Mouse (Mus musculus): ENCODE measurements at regions not wholly inside any gene's neighbourhood (a gene's known extent, or its start where the extent isn't known, plus 50 kb on each side); places are given as distances from the start of the nearest gene placed in this dataset.
A peak's percentile ranks its signal among the peaks of the same experiment; 100 is the strongest.
"Not testable (repeated sequence)": the region's sequence is repeated elsewhere in the genome, so short reads cannot be mapped to it uniquely, and the experiment has no call there.

DNA sequence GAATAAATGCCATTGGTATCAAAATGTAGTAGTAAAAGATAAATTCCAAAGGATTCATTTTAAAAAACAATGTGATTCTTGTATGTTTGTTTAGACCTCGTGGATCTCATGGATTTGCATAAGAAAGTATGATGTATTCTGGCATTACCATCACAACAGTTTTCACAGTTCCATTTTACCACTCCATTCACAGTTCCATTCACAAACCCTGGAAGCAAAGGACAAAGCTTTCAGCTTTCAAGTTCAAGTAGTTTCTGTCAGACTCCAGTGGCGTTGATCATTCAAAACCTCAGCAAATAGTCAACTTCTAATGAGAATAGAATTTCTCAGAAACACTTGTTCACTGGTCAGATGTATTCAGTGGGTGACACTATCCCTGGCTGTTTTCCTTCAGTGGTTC lies 1157.9 kb upstream of the Cntn5 start:
- Histone ChIP-seq H3K27ac (replicated peaks) (no peak overlapping the region), H3K9ac (ENCODE audit: low read length) (no peak overlapping the region), H3K4me1 (replicated peaks; ENCODE audit: control insufficient read depth, insufficient read depth) (no peaks in the 10 kb centered on the region), H3K4me3 (ENCODE audit: low read depth, low read length) (no peak overlapping the region), H3K4me2 (replicated peaks; ENCODE audit: low read depth) (no peak overlapping the region), H3K27me3 (ENCODE audit: control insufficient read depth, insufficient read depth, low read length) (no peaks in the 10 kb centered on the region), H3K9me3 (ENCODE audit: control insufficient read depth, low read length) (no peaks in the 10 kb centered on the region), H3K36me3 (ENCODE audit: control insufficient read depth, insufficient read depth, low read length) (no peaks in the 10 kb centered on the region)
- no peak for DNase-seq (ENCODE audit: low spot score)
- WGBS = 44% methylated on average over 2 of the region's 2 CpGs
- no peak for ATAC-seq (ENCODE audit: low FRiP score, low TSS enrichment)
- TF ChIP-seq EP300 (optimal IDR thresholded peaks at IDR 0.05) (no peak), CTCF (IDR thresholded peaks at IDR 0.05; ENCODE audit: low read depth) (no peak)

GRCm38 (mm10) chr9:12052429-12052828 lies 1147.9 kb upstream of the Cntn5 start:
- Histone ChIP-seq H3K4me3 (ENCODE audit: low read depth, low read length) (no peak overlapping the region), H3K4me1 (replicated peaks; ENCODE audit: control insufficient read depth, insufficient read depth) (no peaks in the 10 kb centered on the region), H3K9ac (ENCODE audit: low read length) (no peak overlapping the region), H3K27me3 (ENCODE audit: control insufficient read depth, insufficient read depth, low read length) (no peaks in the 10 kb centered on the region), H3K9me3 (ENCODE audit: control insufficient read depth, low read length) (no peaks in the 10 kb centered on the region), H3K4me2 (replicated peaks; ENCODE audit: low read depth) (no peak overlapping the region), H3K36me3 (ENCODE audit: control insufficient read depth, insufficient read depth, low read length) (no peaks in the 10 kb centered on the region), H3K27ac (replicated peaks) (no peak overlapping the region)
- 77% methylated on average over 1 of the region's 1 CpGs for WGBS
- DNase-seq (ENCODE audit: low spot score) = no peak
- no peak for TF ChIP-seq EP300 (optimal IDR thresholded peaks at IDR 0.05)
- no peak for TF ChIP-seq CTCF (IDR thresholded peaks at IDR 0.05; ENCODE audit: low read depth)
- no peak for ATAC-seq (ENCODE audit: low FRiP score, low TSS enrichment)

GRCm38 (mm10) chr9:12015978-12016377 lies 1111.4 kb upstream of the Cntn5 start:
- DNase-seq (ENCODE audit: low spot score) (no peak), ATAC-seq (ENCODE audit: low FRiP score, low TSS enrichment) (no peak)
- H3K36me3 ChIP-seq (ENCODE audit: control insufficient read depth, insufficient read depth, low read length) = no peaks in the 10 kb centered on the region
- no peaks in the 10 kb centered on the region for H3K4me1 ChIP-seq (replicated peaks; ENCODE audit: control insufficient read depth, insufficient read depth)
- H3K9ac ChIP-seq (ENCODE audit: low read length) = no peak overlapping the region
- no peak overlapping the region for H3K4me2 ChIP-seq (replicated peaks; ENCODE audit: low read depth)
- no peaks in the 10 kb centered on the region for H3K27me3 ChIP-seq (ENCODE audit: control insufficient read depth, insufficient read depth, low read length)
- TF ChIP-seq EP300 (optimal IDR thresholded peaks at IDR 0.05) = no peak
- TF ChIP-seq CTCF (IDR thresholded peaks at IDR 0.05; ENCODE audit: low read depth) = peak; percentile 18; the same call in 1 of the 2 replicates
- H3K4me3 ChIP-seq (ENCODE audit: low read depth, low read length) = no peak overlapping the region
- no peak overlapping the region for H3K27ac ChIP-seq (replicated peaks)
- no peaks in the 10 kb centered on the region for H3K9me3 ChIP-seq (ENCODE audit: control insufficient read depth, low read length)
- 75% methylated on average over 1 of the region's 1 CpGs for WGBS

GRCm38 (mm10) chr9:11998580-11998979 lies 1094.0 kb upstream of the Cntn5 start:
- no peak for ATAC-seq (ENCODE audit: low FRiP score, low TSS enrichment)
- H3K9ac ChIP-seq (ENCODE audit: low read length) = no peak overlapping the region
- H3K4me2 ChIP-seq (replicated peaks; ENCODE audit: low read depth) = no peak overlapping the region
- no peak overlapping the region for H3K4me3 ChIP-seq (ENCODE audit: low read depth, low read length)
- 29% methylated on average over 2 of the region's 2 CpGs for WGBS
- no peaks in the 10 kb centered on the region for H3K9me3 ChIP-seq (ENCODE audit: control insufficient read depth, low read length)
- no peak for DNase-seq (ENCODE audit: low spot score)
- no peak for TF ChIP-seq EP300 (optimal IDR thresholded peaks at IDR 0.05)
- TF ChIP-seq CTCF (IDR thresholded peaks at IDR 0.05; ENCODE audit: low read depth) = no peak
- no peaks in the 10 kb centered on the region for H3K4me1 ChIP-seq (replicated peaks; ENCODE audit: control insufficient read depth, insufficient read depth)
- H3K27ac ChIP-seq (replicated peaks) = no peak overlapping the region
- no peaks in the 10 kb centered on the region for H3K36me3 ChIP-seq (ENCODE audit: control insufficient read depth, insufficient read depth, low read length)
- no peaks in the 10 kb centered on the region for H3K27me3 ChIP-seq (ENCODE audit: control insufficient read depth, insufficient read depth, low read length)

DNA sequence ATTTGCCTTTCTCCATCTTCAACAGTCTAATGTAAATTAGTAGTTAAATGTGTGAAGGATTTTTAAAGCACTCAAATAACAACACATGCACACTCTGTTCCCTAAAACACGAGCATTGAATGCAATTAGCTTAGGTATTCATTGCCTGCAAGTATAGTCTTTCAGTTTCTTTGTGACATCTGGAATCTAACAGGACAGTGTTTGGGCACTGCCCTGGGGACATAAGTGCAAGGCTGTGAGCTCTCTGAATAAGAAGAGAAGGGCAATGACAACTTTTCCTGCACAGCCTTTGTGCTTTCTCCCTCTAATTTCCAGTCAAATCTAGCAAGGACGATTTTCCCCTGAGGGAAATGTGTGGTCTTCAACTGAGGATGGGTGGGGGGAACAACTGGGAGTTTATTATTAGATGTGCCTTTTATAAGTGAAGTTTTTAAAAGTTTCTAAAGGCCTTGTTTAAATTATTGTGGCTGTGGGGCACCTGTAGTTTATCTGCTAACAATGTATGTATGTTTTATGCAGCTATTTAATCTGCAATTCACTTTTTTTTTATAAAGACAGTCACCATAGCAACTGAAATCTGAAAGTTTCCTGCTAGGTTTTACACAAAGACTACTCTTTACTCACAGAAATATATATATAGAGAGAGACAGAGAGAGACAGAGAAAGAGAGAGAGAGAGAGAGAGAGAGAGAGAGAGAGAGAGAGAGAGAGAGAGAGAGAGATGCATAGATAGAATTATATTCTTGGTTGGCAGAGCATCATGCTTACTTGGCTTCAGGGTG lies 1077.7 kb upstream of the Cntn5 start:
- Histone ChIP-seq H3K27ac (replicated peaks) (no peak overlapping the region), H3K4me1 (replicated peaks; ENCODE audit: control insufficient read depth, insufficient read depth) (no peaks in the 10 kb centered on the region), H3K27me3 (ENCODE audit: control insufficient read depth, insufficient read depth, low read length) (no peaks in the 10 kb centered on the region), H3K9ac (ENCODE audit: low read length) (no peak overlapping the region), H3K36me3 (ENCODE audit: control insufficient read depth, insufficient read depth, low read length) (no peaks in the 10 kb centered on the region), H3K9me3 (ENCODE audit: control insufficient read depth, low read length) (no peaks in the 10 kb centered on the region), H3K4me3 (ENCODE audit: low read depth, low read length) (no peak overlapping the region), H3K4me2 (replicated peaks; ENCODE audit: low read depth) (no peak overlapping the region)
- DNase-seq (ENCODE audit: low spot score) (no peak), ATAC-seq (ENCODE audit: low FRiP score, low TSS enrichment) (no peak)
- 40% methylated on average over 2 of the region's 2 CpGs for WGBS
- no peak for TF ChIP-seq EP300 (optimal IDR thresholded peaks at IDR 0.05)
- TF ChIP-seq CTCF (IDR thresholded peaks at IDR 0.05; ENCODE audit: low read depth) = no peak

DNA sequence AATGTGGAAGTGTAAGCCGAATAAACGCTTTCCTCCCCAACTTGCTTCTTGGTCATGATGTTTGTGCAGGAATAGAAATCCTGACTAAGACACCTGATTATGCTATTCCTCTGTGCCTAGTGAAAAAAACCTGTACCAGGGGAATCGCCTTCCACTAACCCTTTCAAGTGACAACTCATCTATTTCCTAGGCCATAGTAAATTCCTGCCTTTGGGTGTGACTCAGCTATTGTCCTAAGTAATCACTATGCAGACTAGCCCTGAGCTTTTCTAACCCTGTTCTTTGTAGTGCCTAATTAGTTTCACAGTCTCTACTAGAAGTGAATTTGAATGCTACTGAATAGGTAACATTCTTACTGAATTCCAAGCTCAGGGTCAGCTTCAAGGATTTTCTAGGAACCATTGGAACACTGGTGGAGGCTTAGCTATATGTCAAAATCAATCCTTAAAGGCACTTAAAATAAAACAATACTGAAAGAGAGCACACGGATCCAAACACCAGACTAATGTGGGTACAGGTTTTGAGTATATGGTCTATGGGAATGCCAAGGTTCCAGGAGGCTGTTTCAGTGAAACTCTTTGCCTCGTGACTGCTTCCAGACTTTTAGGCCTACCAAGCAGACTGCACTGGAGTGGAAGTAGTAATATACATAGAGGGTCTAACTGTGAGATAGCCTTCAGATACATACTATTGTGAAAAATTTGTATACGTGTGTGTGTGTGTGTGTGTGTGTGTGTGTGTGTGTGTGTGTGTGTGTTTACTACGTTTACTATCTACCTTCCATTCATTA lies 1036.3 kb upstream of the Cntn5 start:
- not testable (repeated sequence) for H3K4me3 ChIP-seq (ENCODE audit: low read depth, low read length); H3K27ac ChIP-seq (replicated peaks); ATAC-seq (ENCODE audit: low FRiP score, low TSS enrichment); H3K36me3 ChIP-seq (ENCODE audit: control insufficient read depth, insufficient read depth, low read length); H3K4me1 ChIP-seq (replicated peaks; ENCODE audit: control insufficient read depth, insufficient read depth); H3K27me3 ChIP-seq (ENCODE audit: control insufficient read depth, insufficient read depth, low read length); H3K9ac ChIP-seq (ENCODE audit: low read length); H3K4me2 ChIP-seq (replicated peaks; ENCODE audit: low read depth); DNase-seq (ENCODE audit: low spot score); H3K9me3 ChIP-seq (ENCODE audit: control insufficient read depth, low read length)
- 60% methylated on average over 7 of the region's 7 CpGs for WGBS
